Mouse (Mus musculus): Measurements from ENCODE around the gene Foxj3.

- no peak for TF ChIP-seq CTCF (IDR thresholded peaks at IDR 0.05; ENCODE audit: extremely low read depth, insufficient read depth, insufficient read length, insufficient replicate concordance)
- TF ChIP-seq POLR2A (IDR thresholded peaks at IDR 0.05; ENCODE audit: low read depth, low read length) = no peak
Measured at GRCm38 (mm10) chr4:119626876-119627275, 90.1 kb downstream of the Foxj3 start.

Data from spleen, adult 2 months (tissue).